Mouse (Mus musculus): ENCODE measurements around the gene Flad1. TPM values are rescaled to one million over a fixed set of nuclear protein-coding genes. Genes with fewer than 3 reads are reported as not detected.

Gene Flad1
- polyA plus RNA-seq, 1 experiment: 39.1 TPM

- no peak for DNase-seq (ENCODE audit: low read depth in 1 of 2, low spot score in 2 of 2)
- peak overlapping the region; percentile 49; the same call in 1 of the 2 replicates for H3K4me3 ChIP-seq (ENCODE audit: extremely low read depth, insufficient read depth, insufficient read length)
- no peaks in the 10 kb centered on the region for H3K36me3 ChIP-seq (ENCODE audit: control insufficient read depth, insufficient read depth, low read length)
- H3K27ac ChIP-seq (ENCODE audit: insufficient read depth, low read length): peak overlapping the region; percentile 84
- 72% methylated on average over 11 of the region's 11 CpGs for WGBS
- H3K27me3 ChIP-seq (ENCODE audit: control insufficient read depth, insufficient read depth, low read length): no peaks in the 10 kb centered on the region
- H3K4me1 ChIP-seq (ENCODE audit: control insufficient read depth, insufficient read depth, insufficient read length): peaks cover 50% of the 10 kb centered on the region
- no peak for TF ChIP-seq CTCF (IDR thresholded peaks at IDR 0.05; ENCODE audit: extremely low read depth, insufficient read depth, insufficient read length, insufficient replicate concordance)
- no peak for TF ChIP-seq POLR2A (IDR thresholded peaks at IDR 0.05; ENCODE audit: low read depth, low read length)
Observed at GRCm38 (mm10) chr3:89388134-89388881, 23.4 kb downstream of the Flad1 start.

DNA sequence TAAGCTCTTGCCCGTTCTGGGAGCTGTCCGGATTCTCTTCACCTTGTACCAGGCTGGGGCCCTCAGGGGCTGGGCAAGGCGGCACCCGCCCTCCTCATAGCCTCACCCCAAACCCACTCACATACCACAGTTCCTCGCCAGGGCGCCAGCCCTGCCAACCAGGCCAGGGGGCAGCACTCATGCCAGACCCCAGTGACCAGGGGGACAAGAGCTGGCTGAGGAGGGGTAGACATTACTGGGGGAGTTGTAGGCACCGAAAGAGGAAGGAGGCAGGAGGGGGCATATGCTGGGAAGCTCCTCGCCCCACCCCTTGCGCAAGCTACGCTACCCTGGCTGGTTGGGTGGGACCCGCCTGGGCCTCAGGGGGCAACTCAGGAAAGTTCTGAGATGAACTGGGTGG, 24.0 kb downstream of the Flad1 start:
- Histone ChIP-seq H3K36me3 (ENCODE audit: control insufficient read depth, insufficient read depth, low read length) (no peaks in the 10 kb centered on the region; the same call in 1 of the 2 replicates), H3K4me1 (ENCODE audit: control insufficient read depth, insufficient read depth, insufficient read length) (peaks cover 50% of the 10 kb centered on the region), H3K27me3 (ENCODE audit: control insufficient read depth, insufficient read depth, low read length) (no peaks in the 10 kb centered on the region), H3K27ac (ENCODE audit: insufficient read depth, low read length) (peak overlapping the region; percentile 84), H3K4me3 (ENCODE audit: extremely low read depth, insufficient read depth, insufficient read length) (peak overlapping the region; percentile 49; the same call in 1 of the 2 replicates)
- DNase-seq (ENCODE audit: low read depth in 1 of 2, low spot score in 2 of 2): no peak
- WGBS: 64% methylated on average over 11 of the region's 11 CpGs
- TF ChIP-seq POLR2A (IDR thresholded peaks at IDR 0.05; ENCODE audit: low read depth, low read length) (no peak), CTCF (IDR thresholded peaks at IDR 0.05; ENCODE audit: extremely low read depth, insufficient read depth, insufficient read length, insufficient replicate concordance) (no peak)

DNA sequence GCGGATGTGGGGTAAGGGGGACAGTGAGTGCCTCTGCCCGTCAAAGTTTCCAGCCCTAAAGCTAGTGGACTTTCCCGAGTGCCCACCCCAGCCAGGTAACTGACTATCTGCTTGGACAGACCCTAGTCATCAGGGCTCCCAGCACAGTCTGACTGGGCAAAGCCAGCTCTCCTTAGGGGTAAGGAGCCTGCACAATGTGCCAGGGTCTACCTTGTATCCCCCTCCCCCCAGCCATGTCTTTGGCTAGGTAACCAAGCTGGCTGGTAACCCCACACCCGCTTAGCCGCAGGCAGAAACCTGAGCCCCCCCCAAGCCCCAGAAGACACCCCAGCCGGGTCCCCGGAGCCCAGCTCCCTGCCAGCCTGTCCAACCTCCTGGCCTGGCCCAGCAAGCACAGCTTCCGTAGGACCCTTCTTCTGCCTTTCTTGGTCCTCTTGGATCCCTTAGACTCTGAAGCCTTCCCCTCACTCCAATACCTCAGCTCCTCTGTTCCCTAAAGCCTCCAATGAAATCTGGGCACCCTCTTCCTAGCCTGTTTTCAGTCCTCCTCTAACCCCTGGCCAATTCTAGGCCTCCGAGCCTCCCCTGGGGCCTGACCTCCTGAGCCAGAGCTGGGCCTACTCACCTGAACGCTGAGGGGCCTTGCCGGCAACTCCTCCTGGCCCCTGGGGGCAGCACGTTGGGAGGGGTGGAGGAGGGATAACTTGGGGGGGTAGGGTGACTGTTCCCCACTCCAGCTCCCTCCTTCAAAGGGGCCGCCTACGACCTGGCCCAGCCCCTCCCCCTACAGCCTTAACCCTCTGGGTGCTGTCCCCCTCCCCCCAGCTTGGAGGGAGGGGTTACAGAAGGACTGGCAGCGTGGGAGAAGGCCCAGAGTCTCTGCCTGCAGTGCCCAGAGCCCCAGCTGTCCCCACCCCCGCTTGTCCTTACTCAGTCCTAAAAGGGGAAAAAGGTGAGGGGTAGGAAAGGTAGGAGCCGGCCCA, 24.9 kb downstream of the Flad1 start:
- peak overlapping the region; percentile 49 for H3K4me3 ChIP-seq (ENCODE audit: extremely low read depth, insufficient read depth, insufficient read length)

DNA sequence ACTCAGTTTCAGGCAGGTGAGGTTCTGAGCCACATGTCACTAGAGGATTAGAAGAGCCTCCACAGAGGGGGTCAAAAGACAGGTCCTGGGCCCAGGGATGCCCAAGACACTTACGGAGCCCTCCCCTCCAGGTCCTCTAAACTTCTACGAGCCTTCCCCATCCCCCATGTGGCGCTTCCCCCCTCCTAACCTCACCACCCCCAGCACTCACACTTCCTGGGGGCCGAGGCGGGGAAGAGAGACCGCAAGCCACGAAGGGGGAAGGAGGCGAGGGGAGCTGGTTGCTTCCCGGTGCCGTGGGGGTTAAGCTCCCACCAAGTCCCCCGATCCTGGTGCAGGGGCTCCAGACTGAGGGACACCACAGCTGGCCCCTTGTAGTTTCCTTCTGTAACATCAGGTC, 26.2 kb downstream of the Flad1 start:
- H3K27me3 ChIP-seq (ENCODE audit: control insufficient read depth, insufficient read depth, low read length): no peaks in the 10 kb centered on the region
- peak in 1 of 2 experiments; percentile 48 for DNase-seq (ENCODE audit: low read depth in 1 of 2, low spot score in 2 of 2)
- H3K4me1 ChIP-seq (ENCODE audit: control insufficient read depth, insufficient read depth, insufficient read length): peaks cover 42% of the 10 kb centered on the region
- peak overlapping the region; percentile 69 for H3K27ac ChIP-seq (ENCODE audit: insufficient read depth, low read length)
- H3K4me3 ChIP-seq (ENCODE audit: extremely low read depth, insufficient read depth, insufficient read length): peak overlapping the region; percentile 49; the same call in 1 of the 2 replicates
- TF ChIP-seq CTCF (IDR thresholded peaks at IDR 0.05; ENCODE audit: extremely low read depth, insufficient read depth, insufficient read length, insufficient replicate concordance) (no peak), POLR2A (IDR thresholded peaks at IDR 0.05; ENCODE audit: low read depth, low read length) (no peak)
- peaks cover 10% of the 10 kb centered on the region for H3K36me3 ChIP-seq (ENCODE audit: control insufficient read depth, insufficient read depth, low read length)
- WGBS: 11% methylated on average over 11 of the region's 11 CpGs

More for the DNA sequence above, 24.9 kb downstream of the Flad1 start:
- TF ChIP-seq POLR2A (IDR thresholded peaks at IDR 0.05; ENCODE audit: low read depth, low read length) (no peak), CTCF (IDR thresholded peaks at IDR 0.05; ENCODE audit: extremely low read depth, insufficient read depth, insufficient read length, insufficient replicate concordance) (no peak)
- peak overlapping the region; percentile 84 for H3K27ac ChIP-seq (ENCODE audit: insufficient read depth, low read length)
- peaks cover 50% of the 10 kb centered on the region for H3K4me1 ChIP-seq (ENCODE audit: control insufficient read depth, insufficient read depth, insufficient read length)
- no peaks in the 10 kb centered on the region; the same call in 1 of the 2 replicates for H3K36me3 ChIP-seq (ENCODE audit: control insufficient read depth, insufficient read depth, low read length)
- WGBS: 77% methylated on average over 16 of the region's 17 CpGs
- DNase-seq (ENCODE audit: low read depth in 1 of 2, low spot score in 2 of 2): peak in 1 of 2 experiments; percentile 35
- no peaks in the 10 kb centered on the region for H3K27me3 ChIP-seq (ENCODE audit: control insufficient read depth, insufficient read depth, low read length)

- peaks cover 40% of the 10 kb centered on the region for H3K4me1 ChIP-seq (ENCODE audit: control insufficient read depth, insufficient read depth, insufficient read length)
- H3K27me3 ChIP-seq (ENCODE audit: control insufficient read depth, insufficient read depth, low read length): no peaks in the 10 kb centered on the region
- WGBS: 69% methylated on average over 12 of the region's 12 CpGs
- peaks cover 15% of the 10 kb centered on the region for H3K36me3 ChIP-seq (ENCODE audit: control insufficient read depth, insufficient read depth, low read length)
- TF ChIP-seq POLR2A (IDR thresholded peaks at IDR 0.05; ENCODE audit: low read depth, low read length) (no peak), CTCF (IDR thresholded peaks at IDR 0.05; ENCODE audit: extremely low read depth, insufficient read depth, insufficient read length, insufficient replicate concordance) (no peak)
- no peak for DNase-seq (ENCODE audit: low read depth in 1 of 2, low spot score in 2 of 2)
- peak overlapping the region; percentile 69; the same call in 1 of the 2 replicates for H3K27ac ChIP-seq (ENCODE audit: insufficient read depth, low read length)
- peak overlapping the region; percentile 49; the same call in 1 of the 2 replicates for H3K4me3 ChIP-seq (ENCODE audit: extremely low read depth, insufficient read depth, insufficient read length)
Observed at GRCm38 (mm10) chr3:89384331-89385076, 27.2 kb downstream of the Flad1 start.

DNA sequence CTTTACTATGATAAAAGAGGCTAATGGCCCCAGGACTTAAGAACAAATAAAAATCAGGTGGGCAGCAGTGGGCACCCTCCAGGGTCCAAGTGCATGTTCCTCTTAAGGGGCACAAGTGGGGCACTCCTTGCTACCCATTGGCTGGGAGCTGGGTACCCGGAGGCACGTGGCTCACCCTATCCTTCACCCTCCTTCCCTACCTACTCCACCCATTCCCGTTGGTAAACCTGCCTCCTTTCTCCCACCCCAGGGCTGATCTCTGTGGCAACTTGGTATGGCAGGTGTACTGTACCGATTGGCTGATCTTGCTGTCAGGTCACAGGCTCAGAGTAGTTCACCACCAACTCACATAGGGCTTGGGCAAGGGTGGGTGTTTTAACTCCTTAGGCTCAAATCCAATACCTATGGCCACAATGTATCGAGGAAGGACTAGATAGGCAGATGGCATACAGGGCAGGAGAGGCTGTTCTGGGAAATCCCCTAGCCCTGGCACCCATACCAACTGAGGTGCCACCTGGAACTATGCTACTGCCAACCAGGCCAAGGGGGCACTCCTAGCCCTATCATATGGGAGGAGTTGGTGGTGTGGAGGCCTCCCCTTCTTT, 27.9 kb downstream of the Flad1 start:
- Histone ChIP-seq H3K36me3 (ENCODE audit: control insufficient read depth, insufficient read depth, low read length) (peaks cover 17% of the 10 kb centered on the region), H3K4me1 (ENCODE audit: control insufficient read depth, insufficient read depth, insufficient read length) (peaks cover 42% of the 10 kb centered on the region), H3K4me3 (ENCODE audit: extremely low read depth, insufficient read depth, insufficient read length) (no peak overlapping the region), H3K27ac (ENCODE audit: insufficient read depth, low read length) (no peak overlapping the region), H3K27me3 (ENCODE audit: control insufficient read depth, insufficient read depth, low read length) (no peaks in the 10 kb centered on the region)
- WGBS: 78% methylated on average over 5 of the region's 5 CpGs
- no peak for TF ChIP-seq CTCF (IDR thresholded peaks at IDR 0.05; ENCODE audit: extremely low read depth, insufficient read depth, insufficient read length, insufficient replicate concordance)
- DNase-seq (ENCODE audit: low read depth in 1 of 2, low spot score in 2 of 2): no peak
